8 mouse cellular contexts compared by ENCODE assay signal in genomic region chr11:12314278-12315043, GRCm38 (mm10).
DNase-seq lines count a peak whose midpoint lies in the region; ATAC-seq and TF ChIP-seq lines count a peak whose summit lies in the region.

No protein-coding gene starts in this region.

- TF ChIP-seq POLR2A in limb, embryonic 14.5 days (IDR thresholded peaks at IDR 0.05; ENCODE audit: borderline replicate concordance, extremely low read depth, insufficient read depth, insufficient read length): no peak

- peak; percentile 69 for TF ChIP-seq CTCF in forebrain, postnatal 0 days (IDR thresholded peaks at IDR 0.05; ENCODE audit: low read depth)

- ATAC-seq in hindbrain, embryonic 11.5 days (ENCODE audit: low FRiP score): 0 out of 2 replicates have a peak, but pooled peaks have one; percentile 40
- no peak for ATAC-seq in hindbrain, embryonic 16.5 days
- no peak; the same call in 1 of the 2 replicates for ATAC-seq in forebrain, postnatal 0 days
- no peak for ATAC-seq in limb, embryonic 14.5 days (ENCODE audit: low FRiP score, low read depth)

- WGBS in hindbrain, embryonic 11.5 days: 85% methylated on average over 6 of the region's 6 CpGs
- WGBS in hindbrain, embryonic 16.5 days: 85% methylated on average over 6 of the region's 6 CpGs
- 89% methylated on average over 6 of the region's 6 CpGs for WGBS in forebrain, postnatal 0 days
- 77% methylated on average over 6 of the region's 6 CpGs for WGBS in limb, embryonic 14.5 days

- H3K27ac ChIP-seq in hindbrain, embryonic 11.5 days (ENCODE audit: low read depth, low read length): no peak overlapping the region
- H3K27ac ChIP-seq in hindbrain, embryonic 16.5 days (ENCODE audit: low read depth, low read length): no peak overlapping the region
- H3K27ac ChIP-seq in forebrain, postnatal 0 days (ENCODE audit: low read depth, low read length): no peak overlapping the region
- H3K27ac ChIP-seq in limb, embryonic 14.5 days (replicated peaks; ENCODE audit: low read depth, low read length): no peak overlapping the region

- H3K36me3 ChIP-seq in hindbrain, embryonic 11.5 days (ENCODE audit: control insufficient read depth, insufficient read depth, low read length): no peaks in the 10 kb centered on the region
- H3K36me3 ChIP-seq in hindbrain, embryonic 16.5 days (ENCODE audit: control insufficient read depth, insufficient read depth, low read length): no peaks in the 10 kb centered on the region
- no peaks in the 10 kb centered on the region for H3K36me3 ChIP-seq in forebrain, postnatal 0 days (ENCODE audit: insufficient read depth)
- H3K36me3 ChIP-seq in limb, embryonic 14.5 days (ENCODE audit: control insufficient read depth, insufficient read depth, low read length): no peaks in the 10 kb centered on the region

- no peak overlapping the region for H3K4me2 ChIP-seq in hindbrain, embryonic 11.5 days (replicated peaks; ENCODE audit: low read depth, low read length)
- no peak overlapping the region for H3K4me2 ChIP-seq in hindbrain, embryonic 16.5 days (ENCODE audit: low read length)
- no peak overlapping the region for H3K4me2 ChIP-seq in forebrain, postnatal 0 days (ENCODE audit: low read depth)
- no peak overlapping the region for H3K4me2 ChIP-seq in limb, embryonic 14.5 days (replicated peaks; ENCODE audit: low read depth, low read length, severe bottlenecking)

- no peaks in the 10 kb centered on the region for H3K27me3 ChIP-seq in hindbrain, embryonic 11.5 days (ENCODE audit: control insufficient read depth, insufficient read depth, low read length)
- H3K27me3 ChIP-seq in hindbrain, embryonic 16.5 days (replicated peaks; ENCODE audit: control insufficient read depth, insufficient read depth, low read length): no peaks in the 10 kb centered on the region
- no peaks in the 10 kb centered on the region for H3K27me3 ChIP-seq in forebrain, postnatal 0 days (ENCODE audit: insufficient read depth, low read length)
- no peaks in the 10 kb centered on the region for H3K27me3 ChIP-seq in limb, embryonic 14.5 days (ENCODE audit: control insufficient read depth, insufficient read depth, low read length)

- H3K9ac ChIP-seq in hindbrain, embryonic 11.5 days (ENCODE audit: low read depth, low read length): no peak overlapping the region
- H3K9ac ChIP-seq in hindbrain, embryonic 16.5 days (ENCODE audit: low read depth, low read length): no peak overlapping the region
- no peak overlapping the region for H3K9ac ChIP-seq in forebrain, postnatal 0 days
- H3K9ac ChIP-seq in limb, embryonic 14.5 days (ENCODE audit: low read depth, low read length, severe bottlenecking): no peak overlapping the region

- H3K4me1 ChIP-seq in hindbrain, embryonic 11.5 days (replicated peaks; ENCODE audit: control insufficient read depth, insufficient read depth, low read length): no peaks in the 10 kb centered on the region
- H3K4me1 ChIP-seq in hindbrain, embryonic 16.5 days (ENCODE audit: control insufficient read depth, insufficient read depth, low read depth, low read length): no peaks in the 10 kb centered on the region
- H3K4me1 ChIP-seq in forebrain, postnatal 0 days (ENCODE audit: insufficient read depth): no peaks in the 10 kb centered on the region
- no peaks in the 10 kb centered on the region for H3K4me1 ChIP-seq in limb, embryonic 14.5 days (ENCODE audit: control insufficient read depth, insufficient read depth, low read length)

- H3K9me3 ChIP-seq in hindbrain, embryonic 11.5 days (ENCODE audit: control insufficient read depth, low read length): no peaks in the 10 kb centered on the region
- H3K9me3 ChIP-seq in hindbrain, embryonic 16.5 days (ENCODE audit: control insufficient read depth, low read length): no peaks in the 10 kb centered on the region
- H3K9me3 ChIP-seq in forebrain, postnatal 0 days (ENCODE audit: low read length): no peaks in the 10 kb centered on the region
- H3K9me3 ChIP-seq in limb, embryonic 14.5 days (ENCODE audit: control insufficient read depth, low read length): no peaks in the 10 kb centered on the region

- no peak overlapping the region for H3K4me3 ChIP-seq in hindbrain, embryonic 11.5 days (ENCODE audit: low read depth, low read length)
- no peak overlapping the region for H3K4me3 ChIP-seq in hindbrain, embryonic 16.5 days (ENCODE audit: low read length)
- H3K4me3 ChIP-seq in forebrain, postnatal 0 days (ENCODE audit: low read depth, low read length): no peak overlapping the region
- H3K4me3 ChIP-seq in limb, embryonic 14.5 days (replicated peaks; ENCODE audit: low read length): no peak overlapping the region

- DNase-seq in hindbrain, embryonic 11.5 days (ENCODE audit: low spot score): peak; percentile 55
- DNase-seq in urinary bladder, postnatal 14 days (ENCODE audit: low spot score): peak; percentile 45
- DNase-seq in urinary bladder, postnatal 4 days (ENCODE audit: low spot score in 2 of 2): no peak
- DNase-seq in forebrain, postnatal 0 days: peak; percentile 47
- DNase-seq in limb, embryonic 14.5 days (ENCODE audit: low spot score): peak; percentile 60
- DNase-seq in T-cell, adult 2 months (ENCODE audit: low spot score): no peak
- DNase-seq in cerebellum, adult 9-10 months: no peak

Comparison
In these comparisons a context has a peak if more than half of its experiments do, and no peak if none do; other contexts are left out.
1. DNase-seq: peak in hindbrain, embryonic 11.5 days (single experiment), urinary bladder, postnatal 14 days (single experiment), forebrain, postnatal 0 days (single experiment) and limb, embryonic 14.5 days (single experiment); none in urinary bladder, postnatal 4 days (0 of 2), T-cell, adult 2 months (single experiment) and cerebellum, adult 9-10 months (single experiment).